Comparison of ENCODE assay signal across 12 mouse cellular contexts in the genomic region with DNA sequence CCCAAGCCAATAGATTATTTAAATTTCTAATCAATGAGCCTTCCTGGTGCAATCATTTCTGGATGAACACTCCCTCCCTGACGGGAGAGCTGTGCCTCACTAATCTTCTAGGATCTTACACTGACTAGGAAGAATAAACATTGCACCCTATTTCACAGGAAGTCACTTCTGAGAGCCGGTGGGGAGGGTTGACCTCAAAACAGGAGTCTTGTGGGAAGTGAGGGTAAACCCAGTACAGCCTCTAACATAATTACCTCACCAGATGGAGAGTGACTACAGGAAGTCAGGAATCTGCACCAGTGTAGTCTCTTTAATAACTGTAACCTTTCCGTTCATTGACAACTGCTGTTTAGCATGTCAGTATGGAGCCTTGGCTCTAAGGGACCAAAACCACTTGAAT.
DNase-seq lines count a peak whose midpoint lies in the region; ATAC-seq and TF ChIP-seq lines count a peak whose summit lies in the region.
"Had no signal": no experiment of that assay in that cellular context is flagged by ENCODE, and none has a peak within 500 bp of the region (broad histone marks: within the 10 kb centered on the region; RNA-seq: fewer than 3 reads in every experiment).

No protein-coding gene starts in this region.

- H3K4me1 ChIP-seq in lung, postnatal 0 days (ENCODE audit: insufficient read depth, low read depth, low read length): no peaks in the 10 kb centered on the region; the same call in 1 of the 2 replicates
- H3K4me1 ChIP-seq: midbrain, embryonic 15.5 days had no signal

- no peak overlapping the region for H3K27ac ChIP-seq in lung, postnatal 0 days (ENCODE audit: low read length)
- H3K27ac ChIP-seq: embryonic facial prominence, embryonic 12.5 days; hindbrain, embryonic 10.5 days; liver, embryonic 13.5 days; midbrain, embryonic 15.5 days had no signal

- no peaks in the 10 kb centered on the region for H3K27me3 ChIP-seq in lung, postnatal 0 days (replicated peaks; ENCODE audit: insufficient read depth, low read length)
- H3K27me3 ChIP-seq: liver, embryonic 13.5 days had no signal

- H3K36me3 ChIP-seq in lung, postnatal 0 days (ENCODE audit: insufficient read depth, low read length): no peaks in the 10 kb centered on the region
- H3K36me3 ChIP-seq: embryonic facial prominence, embryonic 12.5 days; hindbrain, embryonic 10.5 days; liver, embryonic 13.5 days; midbrain, embryonic 15.5 days had no signal

- H3K9ac ChIP-seq in lung, postnatal 0 days (replicated peaks; ENCODE audit: low read depth): no peak overlapping the region
- H3K9ac ChIP-seq: embryonic facial prominence, embryonic 12.5 days; liver, embryonic 13.5 days; midbrain, embryonic 15.5 days had no signal

- intact Hi-C loops in heart, postnatal 14 days (cut with DNase I): no loop called here

- peak; percentile 95 for DNase-seq in heart, adult 11 months
- no peak for DNase-seq in heart, postnatal 14 days
- no peak for DNase-seq in lung, postnatal 0 days (ENCODE audit: low spot score)
- no peak for DNase-seq in lung, postnatal 4 days
- DNase-seq in thymus, postnatal 4 days: peak; percentile 42
- no peak for DNase-seq in frontal cortex, postnatal 25 days (ENCODE audit: low spot score in 2 of 2)
- DNase-seq: liver, embryonic 13.5 days had no signal

- no peak; the same call in 1 of the 2 replicates for ATAC-seq in lung, postnatal 0 days
- peak; percentile 38 for ATAC-seq in megakaryocyte, adult 5-6 weeks (ENCODE audit: poor library complexity, severe bottlenecking)
- ATAC-seq in erythroblast, adult 5-6 weeks (replicated peaks; ENCODE audit: low FRiP score, poor library complexity, severe bottlenecking): no peak
- ATAC-seq: midbrain, embryonic 15.5 days had no signal

- TF ChIP-seq CTCF in lung, postnatal 0 days (IDR thresholded peaks at IDR 0.05): no peak

- 12% methylated on average over 3 of the region's 3 CpGs for WGBS in lung, postnatal 0 days

- H3K9me3 ChIP-seq in lung, postnatal 0 days (ENCODE audit: low read length): no peaks in the 10 kb centered on the region
- H3K9me3 ChIP-seq: embryonic facial prominence, embryonic 12.5 days; hindbrain, embryonic 10.5 days; liver, embryonic 13.5 days; midbrain, embryonic 15.5 days had no signal

- TF ChIP-seq EP300 in lung, postnatal 0 days (IDR thresholded peaks at IDR 0.05): 0 out of 2 replicates have a peak, but pooled peaks have one; percentile 12

- no peak overlapping the region for H3K4me3 ChIP-seq in lung, postnatal 0 days (ENCODE audit: low read depth, low read length)
- H3K4me3 ChIP-seq: embryonic facial prominence, embryonic 12.5 days; hindbrain, embryonic 10.5 days; liver, embryonic 13.5 days; midbrain, embryonic 15.5 days had no signal

- H3K4me2 ChIP-seq in lung, postnatal 0 days (replicated peaks; ENCODE audit: low read depth, low read length): no peak overlapping the region
- H3K4me2 ChIP-seq: embryonic facial prominence, embryonic 12.5 days; liver, embryonic 13.5 days; midbrain, embryonic 15.5 days had no signal

Comparison
In these comparisons a context has a peak if more than half of its experiments do, and no peak if none do; other contexts are left out.
1. DNase-seq: peak in heart, adult 11 months (single experiment) and thymus, postnatal 4 days (single experiment); none in heart, postnatal 14 days (0 of 2), lung, postnatal 0 days (single experiment), lung, postnatal 4 days (0 of 2) and frontal cortex, postnatal 25 days (0 of 2).